Mouse (Mus musculus) C2C12 (cell line): ENCODE data around the gene Gatd1. TPM values are rescaled to one million over a fixed set of nuclear protein-coding genes. Genes with fewer than 3 reads are reported as not detected.
"Not testable (repeated sequence)": the region's sequence is repeated elsewhere in the genome, so short reads cannot be mapped to it uniquely, and the experiment has no call there.

Experiments used
- H3K27me3 ChIP-seq: one replicate; pipeline ENCODE4 v1.6.1; 2011; ENCODE audit not compliant: control insufficient read depth, insufficient read depth, insufficient read length
- H3K36me3 ChIP-seq: one replicate; pipeline ENCODE4 v1.6.1; 2011; ENCODE audit not compliant: control insufficient read depth, insufficient read depth
- H3K4me3 ChIP-seq: one replicate; pipeline ENCODE4 v1.5.1; 2011; ENCODE audit warnings: mild to moderate bottlenecking, control low read depth; ENCODE audit not compliant: poor library complexity, insufficient read depth, severe bottlenecking
- H3K79me2 ChIP-seq: one replicate; pipeline ENCODE4 v1.6.1; 2011; ENCODE audit not compliant: control insufficient read depth, insufficient read depth
- H3K79me3 ChIP-seq: one replicate; pipeline ENCODE4 v1.6.1; 2011; ENCODE audit warnings: low read depth, control low read depth
- H3ac ChIP-seq: one replicate; pipeline ENCODE3; 2011; ENCODE audit warnings: low read depth; ENCODE audit not compliant: control insufficient read depth, insufficient read length
- CEBPB ChIP-seq: IDR thresholded peaks from one replicate; pipeline ENCODE4 v1.6.1; 2011; ENCODE audit warnings: low read depth, mild to moderate bottlenecking, control low read depth, moderate library complexity
- CTCF ChIP-seq: IDR thresholded peaks from one replicate; pipeline ENCODE4 v1.5.1; 2011; ENCODE audit not compliant: control insufficient read depth, insufficient read depth, insufficient read length
- FOSL1 ChIP-seq: IDR thresholded peaks from one replicate; pipeline ENCODE4 v1.8.0; 2011; ENCODE audit warnings: mild to moderate bottlenecking, low read length; ENCODE audit not compliant: poor library complexity, insufficient read depth, severe bottlenecking
- MAX ChIP-seq: IDR thresholded peaks from one replicate; pipeline ENCODE4 v1.6.1; 2011; ENCODE audit warnings: mild to moderate bottlenecking, control low read depth
- MYOD1 ChIP-seq: IDR thresholded peaks from one replicate; pipeline ENCODE4 v1.6.1; 2011; ENCODE audit warnings: low read depth; ENCODE audit not compliant: control insufficient read depth, insufficient read length
- MYOG ChIP-seq: IDR thresholded peaks from one replicate; pipeline ENCODE4 v1.6.1; 2011; ENCODE audit not compliant: control insufficient read depth, insufficient read length; ENCODE audit errors: extremely low read depth
- USF1 ChIP-seq: IDR thresholded peaks from one replicate; pipeline ENCODE4 v1.6.1; 2011; ENCODE audit warnings: low read depth, mild to moderate bottlenecking, control low read depth, moderate library complexity
- polyA plus RNA-seq: library from polyadenylated mRNA; unstranded; fragments of >200 nt; fragmentation: generic; extraction: Trizol; gene quantifications from one replicate; pipeline ENCODE4 v1.2.1, GENCODE M21; 2012; ENCODE audit warnings: missing spikeins

Gatd1 gene
- polyA plus RNA-seq, 1 experiment = 14.9 TPM

GRCm38 (mm10) chr7:141455610-141456314, 41.8 kb upstream of the Gatd1 start:
- TF ChIP-seq CTCF (no peak), MYOD1 (no peak), USF1 (no peak), MAX (no peak), FOSL1 (no peak)
- Histone ChIP-seq H3K79me3 (no peaks in the 10 kb centered on the region), H3K4me3 (peak overlapping the region; percentile 42), H3K79me2 (no peaks in the 10 kb centered on the region), H3K36me3 (peaks cover 17% of the 10 kb centered on the region), H3ac (peak overlapping the region; percentile 76), H3K27me3 (no peaks in the 10 kb centered on the region)

- H3ac ChIP-seq = peak within 1 kb of the TSS; percentile 76
- H3K79me2 ChIP-seq = peaks cover 6% of the 10 kb centered on the region
- H3K4me3 ChIP-seq = peak within 1 kb of the TSS; percentile 42
- no peaks in the 10 kb centered on the region for H3K27me3 ChIP-seq
- TF ChIP-seq MAX (peak; percentile 45), USF1 (no peak)
- peaks cover 2% of the 10 kb centered on the region for H3K79me3 ChIP-seq
- peaks cover 24% of the 10 kb centered on the region for H3K36me3 ChIP-seq
Observed at GRCm38 (mm10) chr7:141454967-141455551, 41.1 kb upstream of the Gatd1 start, which contains the start of gene Pnpla2. Gene Pnpla2, plus strand, starts transcription at chr7:141455198.

GRCm38 (mm10) chr7:141453636-141454035, 39.7 kb upstream of the Gatd1 start:
- Histone ChIP-seq H3K4me3 (no peak overlapping the region), H3K79me2 (peaks cover 21% of the 10 kb centered on the region), H3K27me3 (no peaks in the 10 kb centered on the region), H3ac (no peak overlapping the region), H3K79me3 (peaks cover 15% of the 10 kb centered on the region), H3K36me3 (peaks cover 35% of the 10 kb centered on the region)
- TF ChIP-seq CEBPB = no peak
- TF ChIP-seq USF1 = no peak
- TF ChIP-seq FOSL1 = no peak
- no peak for TF ChIP-seq CTCF
- no peak for TF ChIP-seq MAX
- TF ChIP-seq MYOG = no peak
- no peak for TF ChIP-seq MYOD1

GRCm38 (mm10) chr7:141451928-141452327, 38.0 kb upstream of the Gatd1 start:
- Histone ChIP-seq H3ac (no peak overlapping the region), H3K36me3 (peaks cover 43% of the 10 kb centered on the region), H3K27me3 (no peaks in the 10 kb centered on the region), H3K79me3 (peaks cover 26% of the 10 kb centered on the region), H3K4me3 (no peak overlapping the region), H3K79me2 (peaks cover 34% of the 10 kb centered on the region)
- TF ChIP-seq CEBPB = no peak

GRCm38 (mm10) chr7:141447110-141447991, 33.4 kb upstream of the Gatd1 start, which contains the start of gene Rplp2:
Gene Rplp2, plus strand, starts transcription at chr7:141447370.
- peaks cover 42% of the 10 kb centered on the region for H3K79me2 ChIP-seq

GRCm38 (mm10) chr7:141446374-141446773, 32.4 kb upstream of the Gatd1 start:
- peaks cover 52% of the 10 kb centered on the region for H3K79me2 ChIP-seq
- peaks cover 37% of the 10 kb centered on the region for H3K36me3 ChIP-seq
- not testable (repeated sequence) for H3K27me3 ChIP-seq, H3ac ChIP-seq, H3K4me3 ChIP-seq
- peaks cover 26% of the 10 kb centered on the region for H3K79me3 ChIP-seq

More at GRCm38 (mm10) chr7:141447110-141447991, 33.4 kb upstream of the Gatd1 start, which contains the start of gene Rplp2:
- H3ac ChIP-seq = peak within 1 kb of the TSS; percentile 94
- H3K79me3 ChIP-seq = peaks cover 26% of the 10 kb centered on the region
- peaks cover 43% of the 10 kb centered on the region for H3K36me3 ChIP-seq
- no peaks in the 10 kb centered on the region for H3K27me3 ChIP-seq
- H3K4me3 ChIP-seq = peak within 1 kb of the TSS; percentile 64
- TF ChIP-seq FOSL1 (no peak), CTCF (no peak), USF1 (peak; percentile 79), MYOG (no peak), CEBPB (peak; percentile 24), MYOD1 (no peak), MAX (peak; percentile 81)
